In genomic region chr7:4742482-4742819, GRCm38 (mm10) we compare ENCODE assay signal across 12 mouse cellular contexts. TPM values are rescaled to one million over a fixed set of nuclear protein-coding genes. Genes with fewer than 3 reads are reported as not detected.
DNase-seq lines count a peak whose midpoint lies in the region; ATAC-seq and TF ChIP-seq lines count a peak whose summit lies in the region.
"Had no signal": no experiment of that assay in that cellular context is flagged by ENCODE, and none has a peak within 500 bp of the region (broad histone marks: within the 10 kb centered on the region; RNA-seq: fewer than 3 reads in every experiment).

No protein-coding gene starts in this region.

- H3K4me3 ChIP-seq in cerebellum, adult 2 months (replicated peaks; ENCODE audit: insufficient read depth, low read depth, low read length): no peak overlapping the region
- H3K4me3 ChIP-seq in kidney, embryonic 14.5 days (ENCODE audit: low read length): no peak overlapping the region
- no peak overlapping the region for H3K4me3 ChIP-seq in kidney, embryonic 16.5 days (ENCODE audit: low read length)
- H3K4me3 ChIP-seq in embryonic facial prominence, embryonic 14.5 days (ENCODE audit: low read depth, low read length): no peak overlapping the region
- H3K4me3 ChIP-seq in liver, embryonic 13.5 days (replicated peaks): peak overlapping the region; percentile 89
- H3K4me3 ChIP-seq: heart, adult 2 months had no signal

- no peaks in the 10 kb centered on the region for H3K9me3 ChIP-seq in kidney, embryonic 14.5 days (ENCODE audit: control insufficient read depth, low read length)
- no peaks in the 10 kb centered on the region for H3K9me3 ChIP-seq in kidney, embryonic 16.5 days (ENCODE audit: low read length)
- no peaks in the 10 kb centered on the region for H3K9me3 ChIP-seq in embryonic facial prominence, embryonic 14.5 days (ENCODE audit: control insufficient read depth, low read length)
- H3K9me3 ChIP-seq in liver, embryonic 13.5 days (replicated peaks): no peaks in the 10 kb centered on the region

- 0 out of 2 replicates have a peak overlapping the region, but pooled peaks have one; percentile 4 for H3K4me2 ChIP-seq in kidney, embryonic 14.5 days (replicated peaks; ENCODE audit: low read depth, low read length)
- no peak overlapping the region for H3K4me2 ChIP-seq in kidney, embryonic 16.5 days (replicated peaks; ENCODE audit: low read depth, low read length)
- H3K4me2 ChIP-seq in embryonic facial prominence, embryonic 14.5 days (ENCODE audit: low read depth, low read length): no peak overlapping the region
- H3K4me2 ChIP-seq in liver, embryonic 13.5 days: peak overlapping the region; percentile 96

- DNase-seq in cerebellum, adult 2 months: no peak
- no peak for DNase-seq in cerebellum, postnatal 10 days
- DNase-seq in embryonic facial prominence, embryonic 14.5 days (ENCODE audit: low spot score): no peak
- DNase-seq in liver, embryonic 13.5 days: no peak
- DNase-seq in right cerebral cortex, postnatal 25 days: no peak
- no peak for DNase-seq in ovary, postnatal 14 days (ENCODE audit: low spot score)
- DNase-seq: adrenal gland, adult 2 months; heart, adult 2 months; kidney, postnatal 10 days had no signal

- peaks cover 29% of the 10 kb centered on the region for H3K36me3 ChIP-seq in kidney, embryonic 14.5 days (ENCODE audit: control insufficient read depth, insufficient read depth, low read length)
- H3K36me3 ChIP-seq in kidney, embryonic 16.5 days (ENCODE audit: insufficient read depth, low read length): peaks cover 18% of the 10 kb centered on the region
- H3K36me3 ChIP-seq in embryonic facial prominence, embryonic 14.5 days (ENCODE audit: control insufficient read depth, insufficient read depth, low read length): peaks cover 48% of the 10 kb centered on the region
- peaks cover 49% of the 10 kb centered on the region for H3K36me3 ChIP-seq in liver, embryonic 13.5 days

- ATAC-seq in kidney, embryonic 14.5 days (ENCODE audit: low FRiP score, low TSS enrichment): no peak
- ATAC-seq in kidney, embryonic 16.5 days (ENCODE audit: low FRiP score, low TSS enrichment): no peak
- no peak for ATAC-seq in embryonic facial prominence, embryonic 14.5 days (ENCODE audit: low read depth)
- ATAC-seq in liver, embryonic 13.5 days (ENCODE audit: low read depth): no peak

- no peaks in the 10 kb centered on the region for H3K27me3 ChIP-seq in cerebellum, adult 2 months (ENCODE audit: control insufficient read depth, insufficient read depth, low read length)
- H3K27me3 ChIP-seq in kidney, embryonic 14.5 days (ENCODE audit: control insufficient read depth, insufficient read depth, low read length): no peaks in the 10 kb centered on the region
- H3K27me3 ChIP-seq in kidney, embryonic 16.5 days (ENCODE audit: insufficient read depth, low read length): no peaks in the 10 kb centered on the region
- H3K27me3 ChIP-seq in embryonic facial prominence, embryonic 14.5 days (replicated peaks; ENCODE audit: control insufficient read depth, insufficient read depth, low read length): no peaks in the 10 kb centered on the region
- no peaks in the 10 kb centered on the region for H3K27me3 ChIP-seq in liver, embryonic 13.5 days

- TF ChIP-seq CTCF in cerebellum, adult 2 months (IDR thresholded peaks at IDR 0.05; ENCODE audit: borderline replicate concordance, insufficient read depth, low read depth, low read length): no peak

- no peak for TF ChIP-seq POLR2A in cerebellum, adult 2 months (IDR thresholded peaks at IDR 0.05; ENCODE audit: borderline replicate concordance, insufficient read depth, low read length)

- peaks cover 13% of the 10 kb centered on the region; the same call in 1 of the 2 replicates for H3K4me1 ChIP-seq in cerebellum, adult 2 months (ENCODE audit: control insufficient read depth, insufficient read depth, low read length)
- peaks cover 26% of the 10 kb centered on the region for H3K4me1 ChIP-seq in kidney, embryonic 14.5 days (ENCODE audit: control insufficient read depth, insufficient read depth, low read length)
- peaks cover 28% of the 10 kb centered on the region for H3K4me1 ChIP-seq in kidney, embryonic 16.5 days (ENCODE audit: insufficient read depth, low read length)
- peaks cover 18% of the 10 kb centered on the region for H3K4me1 ChIP-seq in embryonic facial prominence, embryonic 14.5 days (ENCODE audit: control insufficient read depth, insufficient read depth, low read length)
- peaks cover 82% of the 10 kb centered on the region for H3K4me1 ChIP-seq in liver, embryonic 13.5 days (replicated peaks)

- peak overlapping the region; percentile 25; the same call in 1 of the 2 replicates for H3K9ac ChIP-seq in kidney, embryonic 14.5 days (ENCODE audit: low read depth, low read length)
- no peak overlapping the region for H3K9ac ChIP-seq in kidney, embryonic 16.5 days (replicated peaks; ENCODE audit: low read length)
- peak overlapping the region; percentile 40; the same call in 1 of the 2 replicates for H3K9ac ChIP-seq in embryonic facial prominence, embryonic 14.5 days (ENCODE audit: low read depth, low read length)
- peak overlapping the region; percentile 95 for H3K9ac ChIP-seq in liver, embryonic 13.5 days

- WGBS in cerebellum, adult 2 months: 84% methylated on average over 6 of the region's 6 CpGs
- WGBS in kidney, embryonic 14.5 days: 89% methylated on average over 6 of the region's 6 CpGs
- WGBS in kidney, embryonic 16.5 days: 86% methylated on average over 6 of the region's 6 CpGs
- WGBS in embryonic facial prominence, embryonic 14.5 days: 86% methylated on average over 6 of the region's 6 CpGs
- 47% methylated on average over 6 of the region's 6 CpGs for WGBS in liver, embryonic 13.5 days (ENCODE audit: insufficient replicate concordance)

- H3K27ac ChIP-seq in cerebellum, adult 2 months (ENCODE audit: insufficient read depth, low read length): peak overlapping the region; percentile 97; the same call in 1 of the 2 replicates
- no peak overlapping the region for H3K27ac ChIP-seq in kidney, embryonic 14.5 days (ENCODE audit: low read depth, low read length)
- H3K27ac ChIP-seq in kidney, embryonic 16.5 days (ENCODE audit: low read length): no peak overlapping the region
- H3K27ac ChIP-seq in embryonic facial prominence, embryonic 14.5 days (replicated peaks; ENCODE audit: low read depth, low read length): no peak overlapping the region
- H3K27ac ChIP-seq in liver, embryonic 13.5 days: peak overlapping the region; percentile 99
- H3K27ac ChIP-seq: heart, adult 2 months had no signal

RNA-seq across cellular contexts. Expression of gene Kmt5c, which starts 2.5 kb away (rescaled TPM):
- 81.5 and 89.6 TPM in 2 replicates for polyA plus RNA-seq in cerebellum, adult 2 months (2012; rRNA removed)
- 59.3 and 69.2 TPM in 2 replicates for polyA plus RNA-seq in kidney, embryonic 14.5 days (2014; fragmentation: Nextera tagmentation; extraction: Ambion mirVana)
- 99.3 and 104 TPM in 2 replicates for polyA plus RNA-seq in kidney, embryonic 16.5 days (2015; fragmentation: Nextera tagmentation; extraction: Ambion mirVana)
- 41.5 and 50.6 TPM in 2 replicates for polyA plus RNA-seq in embryonic facial prominence, embryonic 14.5 days (2014; fragmentation: Nextera tagmentation; extraction: Ambion mirVana)
- polyA plus RNA-seq in liver, embryonic 13.5 days (2015; fragmentation: Nextera tagmentation; extraction: Ambion mirVana): 61.6 and 63.9 TPM in 2 replicates

RNA-seq across cellular contexts. Expression of gene Cox6b2, which starts 10.4 kb away (rescaled TPM):
- polyA plus RNA-seq in cerebellum, adult 2 months (2012; rRNA removed): 41.9 and 44.4 TPM in 2 replicates
- polyA plus RNA-seq in kidney, embryonic 14.5 days (2014; fragmentation: Nextera tagmentation; extraction: Ambion mirVana): 47.1 and 62.7 TPM in 2 replicates
- polyA plus RNA-seq in kidney, embryonic 16.5 days (2015; fragmentation: Nextera tagmentation; extraction: Ambion mirVana): 71.2 and 71.4 TPM in 2 replicates
- 36.4 and 39.6 TPM in 2 replicates for polyA plus RNA-seq in embryonic facial prominence, embryonic 14.5 days (2014; fragmentation: Nextera tagmentation; extraction: Ambion mirVana)
- polyA plus RNA-seq in liver, embryonic 13.5 days (2015; fragmentation: Nextera tagmentation; extraction: Ambion mirVana): 98.6 and 105 TPM in 2 replicates

RNA-seq across cellular contexts. Expression of gene Tmem150b, which starts 17.4 kb away (rescaled TPM):
- polyA plus RNA-seq in cerebellum, adult 2 months (2012; rRNA removed): not detected in 2 replicates
- polyA plus RNA-seq in kidney, embryonic 14.5 days (2014; fragmentation: Nextera tagmentation; extraction: Ambion mirVana): 0.14 TPM in 1 of 2 replicates, not detected in the other
- polyA plus RNA-seq in kidney, embryonic 16.5 days (2015; fragmentation: Nextera tagmentation; extraction: Ambion mirVana): 0.07 and 0.08 TPM in 2 replicates
- 0.11 TPM in 1 of 2 replicates, not detected in the other for polyA plus RNA-seq in embryonic facial prominence, embryonic 14.5 days (2014; fragmentation: Nextera tagmentation; extraction: Ambion mirVana)
- polyA plus RNA-seq in liver, embryonic 13.5 days (2015; fragmentation: Nextera tagmentation; extraction: Ambion mirVana): 0.09 and 0.15 TPM in 2 replicates

RNA-seq across cellular contexts. Expression of gene Fam71e2, which starts 28.7 kb away (rescaled TPM):
- polyA plus RNA-seq in cerebellum, adult 2 months (2012; rRNA removed): not detected in 2 replicates
- not detected in 2 replicates for polyA plus RNA-seq in kidney, embryonic 14.5 days (2014; fragmentation: Nextera tagmentation; extraction: Ambion mirVana)
- polyA plus RNA-seq in kidney, embryonic 16.5 days (2015; fragmentation: Nextera tagmentation; extraction: Ambion mirVana): not detected in 2 replicates
- not detected in 2 replicates for polyA plus RNA-seq in embryonic facial prominence, embryonic 14.5 days (2014; fragmentation: Nextera tagmentation; extraction: Ambion mirVana)
- polyA plus RNA-seq in liver, embryonic 13.5 days (2015; fragmentation: Nextera tagmentation; extraction: Ambion mirVana): not detected in 2 replicates
- polyA plus RNA-seq: adrenal gland, adult 2 months; stomach, embryonic 16.5 days had no signal

RNA-seq across cellular contexts. Expression of gene Il11, which starts 40.2 kb away (rescaled TPM):
- 1.2 TPM in 2 replicates for polyA plus RNA-seq in cerebellum, adult 2 months (2012; rRNA removed)
- polyA plus RNA-seq in kidney, embryonic 14.5 days (2014; fragmentation: Nextera tagmentation; extraction: Ambion mirVana): 0.31 TPM in 1 of 2 replicates, not detected in the other
- 0.17 and 0.42 TPM in 2 replicates for polyA plus RNA-seq in kidney, embryonic 16.5 days (2015; fragmentation: Nextera tagmentation; extraction: Ambion mirVana)
- polyA plus RNA-seq in embryonic facial prominence, embryonic 14.5 days (2014; fragmentation: Nextera tagmentation; extraction: Ambion mirVana): 0.13 TPM in 1 of 2 replicates, not detected in the other
- polyA plus RNA-seq in liver, embryonic 13.5 days (2015; fragmentation: Nextera tagmentation; extraction: Ambion mirVana): 0.05 TPM in 1 of 2 replicates, not detected in the other
- polyA plus RNA-seq: heart, adult 2 months had no signal

Comparison
In these comparisons a context has a peak if more than half of its experiments do, and no peak if none do; other contexts are left out.
1. H3K4me2 ChIP-seq: peak in kidney, embryonic 14.5 days (single experiment) and liver, embryonic 13.5 days (single experiment); none in kidney, embryonic 16.5 days (single experiment) and embryonic facial prominence, embryonic 14.5 days (single experiment).
2. H3K27ac ChIP-seq: peak in cerebellum, adult 2 months (single experiment) and liver, embryonic 13.5 days (single experiment); none in kidney, embryonic 14.5 days (single experiment), kidney, embryonic 16.5 days (single experiment) and embryonic facial prominence, embryonic 14.5 days (single experiment).